Mouse (Mus musculus): ENCODE measurements around the gene Irs2.

DNA sequence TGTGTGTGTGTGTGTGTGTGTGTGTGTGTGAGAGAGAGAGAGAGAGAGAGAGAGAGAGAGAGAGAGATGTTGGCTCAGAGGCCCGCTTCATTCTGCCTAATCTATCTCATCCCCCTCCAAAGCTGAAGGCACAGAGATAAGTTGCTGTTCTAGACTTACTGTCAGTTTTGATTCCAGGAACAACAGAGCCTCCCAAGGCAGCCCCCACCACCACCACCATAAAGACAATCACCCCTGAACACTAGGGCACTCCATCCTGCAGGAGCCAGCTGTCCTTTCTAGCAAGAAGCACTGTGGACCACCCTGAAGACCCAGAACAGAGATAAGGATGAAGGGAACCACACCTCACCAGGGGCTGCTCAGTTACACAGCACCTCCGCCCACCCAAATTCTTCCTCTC, 12.0 kb downstream of the Irs2 start:
- TF ChIP-seq NANOG (IDR thresholded peaks at IDR 0.05; ENCODE audit: borderline replicate concordance, low read length) (no peak), CTCF (conservative IDR thresholded peaks at IDR 0.05; ENCODE audit: low read length) (no peak)

All from E14TG2a.4 (cell line).